Mouse (Mus musculus) CD4-positive naive resting alpha-beta T cell, adult 76 days (primary cell): ENCODE data around the gene Als2. TPM values are rescaled to one million over a fixed set of nuclear protein-coding genes. Genes with fewer than 3 reads are reported as not detected.

Experiments used
- total RNA-seq: library from RNA; stranded (reverse); gene quantifications from one replicate; pipeline ENCODE4 v1.2.4, GENCODE M21; 2023

The Als2 gene
- total RNA-seq, result 16.1 TPM

GRCm38 (mm10) chr1:59236856-59237441 is at the start of gene Als2:
Als2 (minus strand) TSS chr1:59237231.

GRCm38 (mm10) chr1:59256751-59257231 is 19.8 kb upstream of the Als2 start, which contains the start of gene Cdk15:
Cdk15 (plus strand) TSS chr1:59256906.

GRCm38 (mm10) chr1:59163030-59163461 is 74.0 kb downstream of the Als2 start, which contains the start of gene Mpp4:
Mpp4 (minus strand) TSS chr1:59163389.

GRCm38 (mm10) chr1:59119720-59120457 is 117.1 kb downstream of the Als2 start, which contains the start of gene Tmem237:
Tmem237 (minus strand) TSS chr1:59120408.

Other genes starting within 250 kb of the Als2 start
- gene C2cd6, start 142.3 kb downstream of the Als2 start, total RNA-seq, result not detected
- gene Tmem237, start 116.8 kb downstream of the Als2 start, total RNA-seq, result 3.0 TPM
- gene Mpp4, start 73.8 kb downstream of the Als2 start, total RNA-seq, result 0.70 TPM
- gene Cdk15, start 19.7 kb upstream of the Als2 start, total RNA-seq, result not detected
- 0.47 TPM for gene Fzd7, start 245.2 kb upstream of the Als2 start, total RNA-seq